In genomic region chr9:96888742-96889344, GRCm38 (mm10) we compare ENCODE assay signal across 8 mouse cellular contexts. TPM values are rescaled to one million over a fixed set of nuclear protein-coding genes. Genes with fewer than 3 reads are reported as not detected.
DNase-seq lines count a peak whose midpoint lies in the region; ATAC-seq lines count a peak whose summit lies in the region.

No protein-coding gene starts in this region.

- WGBS in hindbrain, embryonic 16.5 days, result under 1% methylated on average over 34 of the region's 37 CpGs
- WGBS in liver, embryonic 12.5 days (ENCODE audit: insufficient replicate concordance), result 2% methylated on average over 36 of the region's 37 CpGs
- WGBS in neural tube, embryonic 11.5 days, result under 1% methylated on average over 37 of the region's 37 CpGs

- peak overlapping the region; percentile 70 for H3K4me2 ChIP-seq in hindbrain, embryonic 16.5 days (ENCODE audit: low read length)
- peak overlapping the region; percentile 76 for H3K4me2 ChIP-seq in liver, embryonic 12.5 days
- peak overlapping the region; percentile 55 for H3K4me2 ChIP-seq in neural tube, embryonic 11.5 days (ENCODE audit: low read depth)

- H3K4me3 ChIP-seq in erythroblast, embryonic 14.5 days (replicated peaks), result peak overlapping the region; percentile 51
- peak overlapping the region; percentile 64 for H3K4me3 ChIP-seq in hindbrain, embryonic 16.5 days (ENCODE audit: low read length)
- peak overlapping the region; percentile 59 for H3K4me3 ChIP-seq in liver, embryonic 12.5 days
- peak overlapping the region; percentile 57 for H3K4me3 ChIP-seq in neural tube, embryonic 11.5 days (ENCODE audit: low read depth, low read length)

- peaks cover 8% of the 10 kb centered on the region for H3K4me1 ChIP-seq in erythroblast, embryonic 14.5 days (ENCODE audit: control insufficient read depth)
- peaks cover 24% of the 10 kb centered on the region for H3K4me1 ChIP-seq in hindbrain, embryonic 16.5 days (ENCODE audit: control insufficient read depth, insufficient read depth, low read depth, low read length)
- peaks cover 15% of the 10 kb centered on the region; the same call in 1 of the 2 replicates for H3K4me1 ChIP-seq in liver, embryonic 12.5 days
- peaks cover 17% of the 10 kb centered on the region for H3K4me1 ChIP-seq in neural tube, embryonic 11.5 days (ENCODE audit: control insufficient read depth, insufficient read depth, low read length)

- peak overlapping the region; percentile 80 for H3K9ac ChIP-seq in hindbrain, embryonic 16.5 days (ENCODE audit: low read depth, low read length)
- H3K9ac ChIP-seq in liver, embryonic 12.5 days, result peak overlapping the region; percentile 53
- peak overlapping the region; percentile 91 for H3K9ac ChIP-seq in neural tube, embryonic 11.5 days (ENCODE audit: low read length)

- peak; percentile 24 for ATAC-seq in hindbrain, embryonic 16.5 days
- ATAC-seq in liver, embryonic 12.5 days, result peak; percentile 28
- ATAC-seq in neural tube, embryonic 11.5 days (ENCODE audit: insufficient read depth, low FRiP score, low TSS enrichment), result peak; percentile 17

- no peaks in the 10 kb centered on the region for H3K9me3 ChIP-seq in erythroblast, embryonic 14.5 days (ENCODE audit: control insufficient read depth, low read length)
- no peaks in the 10 kb centered on the region for H3K9me3 ChIP-seq in hindbrain, embryonic 16.5 days (ENCODE audit: control insufficient read depth, low read length)
- H3K9me3 ChIP-seq in liver, embryonic 12.5 days (replicated peaks), result no peaks in the 10 kb centered on the region
- no peaks in the 10 kb centered on the region for H3K9me3 ChIP-seq in neural tube, embryonic 11.5 days (ENCODE audit: control insufficient read depth, low read length)

- peak; percentile 33 for DNase-seq in layer of hippocampus, adult 9-11 months
- DNase-seq in layer of hippocampus, postnatal 10 days (ENCODE audit: low spot score in 2 of 2), result no peak
- peak; percentile 53 for DNase-seq in adrenal gland, postnatal 10 days
- peak; percentile 45 for DNase-seq in neural tube, embryonic 11.5 days (ENCODE audit: low spot score)
- no peak for DNase-seq in Muller cell, postnatal 12 days (ENCODE audit: inconsistent ontology term)

- H3K27ac ChIP-seq in hindbrain, embryonic 16.5 days (ENCODE audit: low read depth, low read length), result peak overlapping the region; percentile 74
- no peak overlapping the region for H3K27ac ChIP-seq in liver, embryonic 12.5 days
- no peak overlapping the region for H3K27ac ChIP-seq in neural tube, embryonic 11.5 days (ENCODE audit: low read depth, low read length)

- H3K27me3 ChIP-seq in erythroblast, embryonic 14.5 days (ENCODE audit: control insufficient read depth), result peaks cover 33% of the 10 kb centered on the region
- H3K27me3 ChIP-seq in hindbrain, embryonic 16.5 days (replicated peaks; ENCODE audit: control insufficient read depth, insufficient read depth, low read length), result no peaks in the 10 kb centered on the region
- H3K27me3 ChIP-seq in liver, embryonic 12.5 days (replicated peaks), result peaks cover 74% of the 10 kb centered on the region
- H3K27me3 ChIP-seq in neural tube, embryonic 11.5 days (ENCODE audit: control insufficient read depth, insufficient read depth, low read length), result no peaks in the 10 kb centered on the region

- no peaks in the 10 kb centered on the region for H3K36me3 ChIP-seq in erythroblast, embryonic 14.5 days (ENCODE audit: control insufficient read depth)
- no peaks in the 10 kb centered on the region for H3K36me3 ChIP-seq in hindbrain, embryonic 16.5 days (ENCODE audit: control insufficient read depth, insufficient read depth, low read length)
- no peaks in the 10 kb centered on the region for H3K36me3 ChIP-seq in liver, embryonic 12.5 days
- no peaks in the 10 kb centered on the region for H3K36me3 ChIP-seq in neural tube, embryonic 11.5 days (ENCODE audit: control insufficient read depth, insufficient read depth, low read length)

RNA-seq across cellular contexts. Expression of gene Pxylp1, which starts 3.6 kb away (rescaled TPM):
- 10 to 100 TPM; 16.6 to 18.9 TPM for total RNA-seq in layer of hippocampus, postnatal 10 days (2021)
- total RNA-seq in adrenal gland, postnatal 10 days (2021), result 10 to 100 TPM in 1 of 2 experiments, 1 to 10 TPM in 1; 8.8 to 11.0 TPM
- 0.05 TPM in 1 of 2 replicates, not detected in the other for polyA plus RNA-seq in erythroblast, embryonic 14.5 days (2012)
- polyA plus RNA-seq in hindbrain, embryonic 16.5 days (2015; fragmentation: Nextera tagmentation; extraction: Ambion mirVana), result 30.7 and 37.6 TPM in 2 replicates
- polyA plus RNA-seq in liver, embryonic 12.5 days (2016; fragmentation: Nextera tagmentation; extraction: Ambion mirVana), result 2.1 and 2.2 TPM in 2 replicates
- 33.5 and 34.0 TPM in 2 replicates for polyA plus RNA-seq in neural tube, embryonic 11.5 days (2014; fragmentation: Nextera tagmentation; extraction: Ambion mirVana)

Comparison
In these comparisons a context has a peak if more than half of its experiments do, and no peak if none do; other contexts are left out.
1. DNase-seq: peak in layer of hippocampus, adult 9-11 months (single experiment), adrenal gland, postnatal 10 days (single experiment) and neural tube, embryonic 11.5 days (single experiment); none in layer of hippocampus, postnatal 10 days (0 of 2) and Muller cell, postnatal 12 days (single experiment).
2. Peak in every context shown above with its lines, with median percentiles within 50 percentile points of each other: H3K4me3 ChIP-seq, ATAC-seq, H3K4me2 ChIP-seq and H3K9ac ChIP-seq.